Mouse (Mus musculus) spleen, adult 2 months (tissue): ENCODE results near the gene Sirpa.

Experiments used
- CTCF ChIP-seq: fragments of 200-500 bp; IDR thresholded peaks from 2 replicates; pipeline ENCODE4 v1.5.1; 2011; ENCODE audit warnings: mild to moderate bottlenecking, inconsistent platforms; ENCODE audit not compliant: insufficient read depth, insufficient read length, insufficient replicate concordance; ENCODE audit errors: extremely low read depth
- POLR2A ChIP-seq: fragments of 200-500 bp; IDR thresholded peaks from 2 replicates; pipeline ENCODE4 v1.6.1; 2011; ENCODE audit warnings: low read depth, low read length, inconsistent platforms

GRCm38 (mm10) chr2:129576611-129577447 is 15.8 kb upstream of the Sirpa start:
- no peak for TF ChIP-seq CTCF
- TF ChIP-seq POLR2A: no peak
